Mouse (Mus musculus) heart, postnatal 0 days (tissue): ENCODE measurements around the gene Rpl36a.

Source experiments
- CTCF ChIP-seq: IDR thresholded peaks from 2 replicates; pipeline ENCODE4 v1.5.1; 2016; ENCODE audit warnings: antibody characterized with exemption, control low read depth, low read depth
- EP300 ChIP-seq: IDR thresholded peaks from 2 replicates; pipeline ENCODE4 v1.6.1; 2016; ENCODE audit warnings: antibody characterized with exemption, low read depth

DNA sequence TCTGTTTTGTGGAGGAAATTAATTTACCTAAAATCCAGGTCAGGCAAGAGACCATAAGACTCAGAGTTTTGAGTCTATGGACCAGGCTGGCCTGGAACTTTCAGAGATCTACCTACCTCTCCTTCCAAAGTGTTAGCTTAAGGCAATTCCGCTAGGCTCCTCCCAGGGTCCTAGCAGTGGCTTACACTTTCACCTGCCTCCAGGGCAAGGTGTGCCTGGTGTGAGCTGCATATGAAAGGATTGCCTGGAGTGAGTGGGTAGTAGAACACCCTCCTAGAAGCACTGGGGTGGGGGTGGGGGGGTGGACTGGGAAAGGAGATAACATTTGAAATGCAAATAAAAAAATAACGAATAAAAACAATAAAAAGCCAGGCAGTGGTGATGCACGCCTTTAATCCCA, 36.2 kb downstream of the Rpl36a start:
- no peak for TF ChIP-seq CTCF
- TF ChIP-seq EP300: no peak
